Mouse (Mus musculus): ENCODE data around the gene Tnip3. TPM values are rescaled to one million over a fixed set of nuclear protein-coding genes. Genes with fewer than 3 reads are reported as not detected.
A peak's percentile ranks its signal among the peaks of the same experiment; 100 is the strongest.

Tnip3 gene
- total RNA-seq (2021), result under 1 TPM in 1 of 2 experiments, not detected in 1; 0.07 TPM
- long read RNA-seq, experiment 1, result 0 reads
- long read RNA-seq, experiment 2, result 0 reads

GRCm38 (mm10) chr6:65525192-65525591, at the start of gene Tnip3:
TSS of gene Tnip3 (plus strand) at chr6:65525313.
- DNase-seq, result no peak

GRCm38 (mm10) chr6:65498786-65499185, 26.3 kb upstream of the Tnip3 start:
- no peak for DNase-seq

- DNase-seq, result peak; percentile 65
These were observed 15.0 kb upstream of the Tnip3 start for GRCm38 (mm10) chr6:65510051-65510669.

- DNase-seq, result no peak
These were observed 11.3 kb upstream of the Tnip3 start for GRCm38 (mm10) chr6:65513813-65514212.

- DNase-seq, result no peak
These were observed 8.4 kb upstream of the Tnip3 start for GRCm38 (mm10) chr6:65516759-65517158.

GRCm38 (mm10) chr6:65520821-65521220, 4.3 kb upstream of the Tnip3 start:
- no peak for DNase-seq

- no peak for DNase-seq
These were observed 2.8 kb downstream of the Tnip3 start for GRCm38 (mm10) chr6:65527892-65528291.

GRCm38 (mm10) chr6:65531232-65531848, 6.2 kb downstream of the Tnip3 start:
- no peak for DNase-seq

- no peak for DNase-seq
These were observed 8.6 kb downstream of the Tnip3 start for GRCm38 (mm10) chr6:65533687-65534086.

- DNase-seq, result no peak
These were observed 12.3 kb downstream of the Tnip3 start for GRCm38 (mm10) chr6:65537327-65537884.

GRCm38 (mm10) chr6:65538022-65538652, 13.0 kb downstream of the Tnip3 start:
- DNase-seq, result no peak

- DNase-seq, result no peak
These were observed 13.8 kb downstream of the Tnip3 start for GRCm38 (mm10) chr6:65538921-65539320.

- no peak for DNase-seq
These were observed 15.0 kb downstream of the Tnip3 start for GRCm38 (mm10) chr6:65540138-65540537.

- no peak for DNase-seq
These were observed 16.0 kb downstream of the Tnip3 start for GRCm38 (mm10) chr6:65541094-65541493.

- DNase-seq, result no peak
These were observed 17.3 kb downstream of the Tnip3 start for GRCm38 (mm10) chr6:65542391-65542790.

- DNase-seq, result no peak
These were observed 17.8 kb downstream of the Tnip3 start for GRCm38 (mm10) chr6:65542913-65543312.

GRCm38 (mm10) chr6:65563887-65564656, 39.0 kb downstream of the Tnip3 start:
- no peak for DNase-seq

- no peak for DNase-seq
These were observed 39.5 kb downstream of the Tnip3 start for GRCm38 (mm10) chr6:65564657-65565039.

GRCm38 (mm10) chr6:65569741-65570140, 44.6 kb downstream of the Tnip3 start:
- DNase-seq, result peak; percentile 19

- DNase-seq, result no peak
These were observed 53.2 kb downstream of the Tnip3 start for GRCm38 (mm10) chr6:65578151-65578973.

GRCm38 (mm10) chr6:65583029-65583428, 57.9 kb downstream of the Tnip3 start:
- DNase-seq, result no peak
